Mouse (Mus musculus) neural tube, embryonic 11.5 days (tissue): ENCODE measurements around the gene Tspan14. TPM values are rescaled to one million over a fixed set of nuclear protein-coding genes. Genes with fewer than 3 reads are reported as not detected.

Source experiments
- ATAC-seq: fragments of 200-750 bp; cut with Nextera tagmentation; 2 replicates; pipeline ENCODE4 v1.8.0; 2017; ENCODE audit warnings: moderate number of reproducible peaks, mild to moderate bottlenecking, moderate TSS enrichment, moderate library complexity; ENCODE audit not compliant: insufficient read depth, low FRiP score, low TSS enrichment
- DNase-seq: peaks from one replicate; pipeline ENCODE4 v3.0.0-alpha.2; 2015; ENCODE audit warnings: low spot score
- H3K27ac ChIP-seq: fragments of 300-500 bp; sonication (generic); 2 replicates; pipeline ENCODE4 v1.5.1; 2014; ENCODE audit warnings: low read depth, mild to moderate bottlenecking, low read length
- H3K27me3 ChIP-seq: fragments of 300-500 bp; sonication (generic); 2 replicates; pipeline ENCODE4 v1.6.1; 2014; ENCODE audit warnings: mild to moderate bottlenecking, low read length, mixed read lengths; ENCODE audit not compliant: control insufficient read depth, insufficient read depth
- H3K36me3 ChIP-seq: fragments of 300-500 bp; sonication (generic); 2 replicates; pipeline ENCODE4 v1.6.1; 2014; ENCODE audit warnings: mild to moderate bottlenecking, low read length, moderate library complexity, mixed read lengths; ENCODE audit not compliant: control insufficient read depth, insufficient read depth
- H3K4me1 ChIP-seq: fragments of 300-500 bp; sonication (generic); 2 replicates; pipeline ENCODE4 v1.6.1; 2014; ENCODE audit warnings: low read length, mixed read lengths; ENCODE audit not compliant: control insufficient read depth, insufficient read depth
- H3K4me2 ChIP-seq: fragments of 300-500 bp; sonication (generic); 2 replicates; pipeline ENCODE4 v1.6.1; 2014; ENCODE audit warnings: low read depth, mild to moderate bottlenecking, moderate library complexity
- H3K4me3 ChIP-seq: fragments of 300-500 bp; sonication (generic); 2 replicates; pipeline ENCODE4 v1.5.1; 2014; ENCODE audit warnings: low read depth, low read length
- H3K9ac ChIP-seq: fragments of 300-500 bp; sonication (generic); 2 replicates; pipeline ENCODE4 v1.6.1; 2014; ENCODE audit warnings: mild to moderate bottlenecking, low read length
- H3K9me3 ChIP-seq: fragments of 300-500 bp; sonication (generic); 2 replicates; pipeline ENCODE4 v1.6.1; 2016; ENCODE audit warnings: low read length; ENCODE audit not compliant: control insufficient read depth
- WGBS: fragments of 180-500 bp; shearing (Covaris S2); extraction: QIAGEN DNeasy Blood & Tissue Kit; methylation state at CpG from one replicate; pipeline ENCODE4 v1.1.7; 2014; 5-methylcytosine and 5-hydroxymethylcytosine counted together
- polyA plus RNA-seq: library from polyadenylated mRNA; unstranded; fragments of >200 nt; fragmentation: Nextera tagmentation; extraction: Ambion mirVana; gene quantifications from 2 replicates; pipeline ENCODE4 v1.2.1, GENCODE M21; 2014

Gene Tspan14
- polyA plus RNA-seq, 1 experiment from 2014 or later = 125 TPM

- no peak overlapping the region for H3K4me2 ChIP-seq
- no peak overlapping the region for H3K4me3 ChIP-seq
- H3K9ac ChIP-seq = no peak overlapping the region
- H3K4me1 ChIP-seq = peaks cover 11% of the 10 kb centered on the region; the same call in 1 of the 2 replicates
- no peaks in the 10 kb centered on the region for H3K9me3 ChIP-seq
- ATAC-seq = no peak
- DNase-seq = no peak
- no peak overlapping the region for H3K27ac ChIP-seq
- no peaks in the 10 kb centered on the region for H3K27me3 ChIP-seq
- 83% methylated on average over 1 of the region's 1 CpGs for WGBS
- H3K36me3 ChIP-seq = no peaks in the 10 kb centered on the region; the same call in 1 of the 2 replicates
Measured at GRCm38 (mm10) chr14:40935481-40935880, 31.1 kb downstream of the Tspan14 start.

DNA sequence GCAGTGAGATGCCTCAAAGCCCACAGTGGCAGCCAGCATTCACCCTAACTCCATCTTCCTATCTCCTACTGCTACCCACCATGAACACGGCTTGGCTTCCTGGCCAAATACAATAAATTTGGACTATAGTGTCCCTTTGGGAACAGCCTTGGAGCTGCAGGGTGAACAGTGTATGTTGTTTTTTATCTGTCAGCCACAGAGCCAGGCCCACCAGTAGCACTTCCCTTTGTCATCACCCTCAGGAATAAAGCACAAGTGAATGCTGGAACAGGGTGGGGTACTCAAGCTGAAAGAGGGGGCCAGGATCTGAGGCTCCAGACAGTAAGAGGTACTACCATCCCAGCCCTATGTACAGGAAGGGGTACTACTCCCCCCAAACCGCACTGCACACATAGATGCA is 31.6 kb downstream of the Tspan14 start:
- H3K4me3 ChIP-seq = no peak overlapping the region
- H3K9me3 ChIP-seq = no peaks in the 10 kb centered on the region
- 70% methylated on average over 2 of the region's 2 CpGs for WGBS
- no peak overlapping the region for H3K4me2 ChIP-seq
- no peak overlapping the region for H3K9ac ChIP-seq
- DNase-seq (no peak), ATAC-seq (no peak)
- H3K36me3 ChIP-seq = no peaks in the 10 kb centered on the region; the same call in 1 of the 2 replicates
- H3K27me3 ChIP-seq = no peaks in the 10 kb centered on the region
- H3K4me1 ChIP-seq = peaks cover 11% of the 10 kb centered on the region; the same call in 1 of the 2 replicates
- H3K27ac ChIP-seq = no peak overlapping the region

DNA sequence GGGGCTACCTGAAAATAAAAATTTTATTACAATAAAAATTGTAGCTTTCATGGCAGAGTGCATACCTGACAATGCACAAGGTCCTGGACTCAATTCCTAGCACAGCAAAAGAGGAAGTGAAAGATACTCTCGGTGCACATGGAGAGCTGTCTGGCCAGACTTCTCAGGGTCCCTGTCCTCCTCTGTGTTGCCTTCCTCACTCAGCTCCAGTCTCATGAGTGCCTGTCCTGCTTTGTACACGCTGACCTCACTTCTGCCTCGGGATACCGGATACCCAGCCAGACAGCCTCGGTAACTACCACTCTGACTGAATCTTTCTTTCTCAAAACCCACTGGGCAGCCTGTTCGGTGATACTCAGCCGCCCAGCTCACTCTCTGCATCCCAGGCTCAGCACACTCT is 33.3 kb downstream of the Tspan14 start:
- Histone ChIP-seq H3K9ac (no peak overlapping the region), H3K4me1 (peaks cover 14% of the 10 kb centered on the region; the same call in 1 of the 2 replicates), H3K4me2 (no peak overlapping the region), H3K36me3 (no peaks in the 10 kb centered on the region; the same call in 1 of the 2 replicates), H3K4me3 (no peak overlapping the region), H3K27ac (no peak overlapping the region), H3K27me3 (no peaks in the 10 kb centered on the region), H3K9me3 (no peaks in the 10 kb centered on the region)
- DNase-seq = no peak
- 90% methylated on average over 7 of the region's 7 CpGs for WGBS
- ATAC-seq = no peak

DNA sequence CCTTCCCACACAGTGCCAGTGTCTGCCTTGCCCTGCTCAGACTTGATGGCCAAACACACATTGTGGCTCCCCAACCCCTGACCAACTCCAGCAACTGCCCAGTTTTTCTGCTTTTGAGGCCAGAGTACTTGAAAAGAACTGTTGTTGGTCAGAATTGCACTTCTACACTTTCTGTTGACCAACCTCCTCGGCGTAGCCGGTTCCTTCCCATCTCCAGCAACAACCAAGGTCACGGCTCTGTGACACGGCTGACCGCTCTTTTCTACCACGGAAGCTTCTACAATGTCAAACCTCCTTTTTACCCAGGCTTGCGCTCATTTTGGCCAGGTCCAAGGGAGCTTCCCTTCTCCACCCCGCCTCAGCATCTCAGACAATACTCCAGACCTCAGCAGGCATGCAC is 34.4 kb downstream of the Tspan14 start:
- no peak overlapping the region for H3K4me2 ChIP-seq
- no peak overlapping the region for H3K9ac ChIP-seq
- H3K27ac ChIP-seq = no peak overlapping the region
- 87% methylated on average over 9 of the region's 9 CpGs for WGBS
- no peak overlapping the region for H3K4me3 ChIP-seq
- H3K4me1 ChIP-seq = peaks cover 18% of the 10 kb centered on the region; the same call in 1 of the 2 replicates
- no peak for DNase-seq
- no peaks in the 10 kb centered on the region; the same call in 1 of the 2 replicates for H3K36me3 ChIP-seq
- H3K9me3 ChIP-seq = no peaks in the 10 kb centered on the region
- no peak for ATAC-seq
- H3K27me3 ChIP-seq = no peaks in the 10 kb centered on the region

GRCm38 (mm10) chr14:40931115-40931829 is 35.3 kb downstream of the Tspan14 start:
- Histone ChIP-seq H3K36me3 (no peaks in the 10 kb centered on the region; the same call in 1 of the 2 replicates), H3K4me1 (peaks cover 21% of the 10 kb centered on the region; the same call in 1 of the 2 replicates), H3K9me3 (no peaks in the 10 kb centered on the region), H3K4me3 (no peak overlapping the region), H3K27ac (no peak overlapping the region), H3K27me3 (no peaks in the 10 kb centered on the region), H3K4me2 (no peak overlapping the region), H3K9ac (no peak overlapping the region)
- DNase-seq = no peak
- WGBS = 59% methylated on average over 3 of the region's 3 CpGs
- ATAC-seq = no peak

DNA sequence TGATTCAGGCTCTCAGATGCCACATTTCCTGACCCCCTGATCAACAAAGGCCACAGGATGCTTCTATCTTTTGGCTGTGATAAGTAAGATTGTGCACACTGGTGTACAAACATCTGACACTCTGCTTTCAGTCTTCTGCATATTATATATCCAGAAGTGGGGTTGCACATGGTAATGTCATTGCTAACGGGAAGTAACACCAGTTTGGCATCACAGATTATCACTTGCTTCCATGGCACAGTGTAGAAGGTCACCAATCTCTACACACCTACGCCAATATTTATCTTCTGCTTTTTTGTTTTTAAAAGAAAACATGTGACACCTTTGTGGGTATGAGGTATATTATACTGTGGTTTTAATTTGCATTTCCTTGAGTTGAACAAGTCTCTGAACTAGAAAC is 36.7 kb downstream of the Tspan14 start:
- 90% methylated on average over 2 of the region's 2 CpGs for WGBS
- Histone ChIP-seq H3K9me3 (no peaks in the 10 kb centered on the region), H3K36me3 (no peaks in the 10 kb centered on the region; the same call in 1 of the 2 replicates), H3K4me3 (no peak overlapping the region), H3K27me3 (no peaks in the 10 kb centered on the region), H3K27ac (no peak overlapping the region), H3K9ac (no peak overlapping the region), H3K4me2 (no peak overlapping the region), H3K4me1 (peaks cover 21% of the 10 kb centered on the region; the same call in 1 of the 2 replicates)
- ATAC-seq (no peak), DNase-seq (no peak)

GRCm38 (mm10) chr14:40928897-40929296 is 37.7 kb downstream of the Tspan14 start:
- H3K9me3 ChIP-seq = no peaks in the 10 kb centered on the region
- no peaks in the 10 kb centered on the region; the same call in 1 of the 2 replicates for H3K36me3 ChIP-seq
- no peak for DNase-seq
- no peak overlapping the region for H3K4me3 ChIP-seq
- no peak overlapping the region for H3K4me2 ChIP-seq
- WGBS = 62% methylated on average over 5 of the region's 5 CpGs
- H3K27ac ChIP-seq = no peak overlapping the region
- peaks cover 26% of the 10 kb centered on the region for H3K4me1 ChIP-seq
- no peak overlapping the region for H3K9ac ChIP-seq
- no peak for ATAC-seq
- H3K27me3 ChIP-seq = no peaks in the 10 kb centered on the region

DNA sequence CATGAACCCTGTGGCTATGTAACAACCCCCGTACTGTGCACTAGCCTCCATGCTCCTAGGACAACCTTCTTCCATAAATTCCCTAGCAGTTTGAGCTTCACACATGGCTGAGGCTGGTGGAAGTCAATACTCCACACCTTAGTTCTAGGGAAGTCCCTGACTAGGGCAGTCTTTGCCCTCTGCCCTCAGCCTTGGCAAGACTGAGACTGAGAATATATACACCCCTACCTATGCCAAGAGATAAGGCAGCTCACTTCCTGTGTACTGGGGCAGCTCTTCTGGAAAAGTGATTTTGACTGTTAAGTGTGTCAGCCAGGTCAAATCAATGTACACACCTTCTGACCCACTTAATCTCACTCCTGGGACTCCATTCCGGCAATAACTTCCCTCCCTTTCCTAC is 39.6 kb downstream of the Tspan14 start:
- ATAC-seq = no peak

More for the DNA sequence above, 39.6 kb downstream of the Tspan14 start:
- Histone ChIP-seq H3K9ac (no peak overlapping the region), H3K27ac (no peak overlapping the region), H3K4me2 (no peak overlapping the region), H3K4me1 (peaks cover 24% of the 10 kb centered on the region), H3K9me3 (no peaks in the 10 kb centered on the region), H3K4me3 (no peak overlapping the region), H3K27me3 (no peaks in the 10 kb centered on the region), H3K36me3 (no peaks in the 10 kb centered on the region)
- DNase-seq = no peak
- WGBS = 73% methylated on average over 2 of the region's 2 CpGs
